Comparison of ENCODE assay signal across 8 mouse cellular contexts in genomic region chr11:97101722-97102121, GRCm38 (mm10). TPM values are rescaled to one million over a fixed set of nuclear protein-coding genes. Genes with fewer than 3 reads are reported as not detected.
DNase-seq lines count a peak whose midpoint lies in the region; ATAC-seq lines count a peak whose summit lies in the region.

No protein-coding gene starts in this region.

- no peak overlapping the region for H3K27ac ChIP-seq in forebrain, embryonic 11.5 days (ENCODE audit: low read depth, low read length)
- no peak overlapping the region for H3K27ac ChIP-seq in forebrain, embryonic 15.5 days (replicated peaks)

- H3K4me1 ChIP-seq in forebrain, embryonic 11.5 days (replicated peaks; ENCODE audit: control insufficient read depth, insufficient read depth, low read length): no peaks in the 10 kb centered on the region
- no peaks in the 10 kb centered on the region for H3K4me1 ChIP-seq in forebrain, embryonic 15.5 days
- H3K4me1 ChIP-seq in megakaryocyte, embryonic 14.5 days: peaks cover 30% of the 10 kb centered on the region

- no peak overlapping the region for H3K9ac ChIP-seq in forebrain, embryonic 11.5 days (ENCODE audit: low read length)
- no peak overlapping the region for H3K9ac ChIP-seq in forebrain, embryonic 15.5 days (replicated peaks)

- DNase-seq in forebrain, embryonic 11.5 days (ENCODE audit: low spot score): peak; percentile 83
- DNase-seq in brain, adult 2 months (ENCODE audit: low read depth, low spot score): peak; percentile 55
- peak; percentile 83 for DNase-seq in kidney, postnatal 10 days
- DNase-seq in testis, postnatal 10 days (ENCODE audit: low spot score): peak; percentile 89

- no peak overlapping the region for H3K4me3 ChIP-seq in forebrain, embryonic 11.5 days (ENCODE audit: low read depth, low read length)
- no peak overlapping the region for H3K4me3 ChIP-seq in forebrain, embryonic 15.5 days
- H3K4me3 ChIP-seq in megakaryocyte, embryonic 14.5 days (replicated peaks): peak overlapping the region; percentile 82

- WGBS in forebrain, embryonic 11.5 days: 20% methylated on average over 9 of the region's 9 CpGs
- WGBS in forebrain, embryonic 15.5 days: 22% methylated on average over 9 of the region's 9 CpGs

- ATAC-seq in forebrain, embryonic 11.5 days (replicated peaks; ENCODE audit: low FRiP score): no peak
- no peak for ATAC-seq in forebrain, embryonic 15.5 days (replicated peaks)
- ATAC-seq in CD4-positive, CD25-positive, alpha-beta regulatory T cell, adult 4 months: peak; percentile 75
- peak; percentile 80 for ATAC-seq in erythroblast, adult 5-6 weeks (replicated peaks; ENCODE audit: low FRiP score, poor library complexity, severe bottlenecking)

- H3K9me3 ChIP-seq in forebrain, embryonic 11.5 days (ENCODE audit: control insufficient read depth, low read length): no peaks in the 10 kb centered on the region
- H3K9me3 ChIP-seq in forebrain, embryonic 15.5 days: no peaks in the 10 kb centered on the region
- no peaks in the 10 kb centered on the region for H3K9me3 ChIP-seq in megakaryocyte, embryonic 14.5 days

- H3K27me3 ChIP-seq in forebrain, embryonic 11.5 days (ENCODE audit: control insufficient read depth, insufficient read depth, low read length): peaks cover 10% of the 10 kb centered on the region
- peaks cover 20% of the 10 kb centered on the region; the same call in 1 of the 2 replicates for H3K27me3 ChIP-seq in forebrain, embryonic 15.5 days
- H3K27me3 ChIP-seq in megakaryocyte, embryonic 14.5 days (replicated peaks): peaks cover 77% of the 10 kb centered on the region

- H3K4me2 ChIP-seq in forebrain, embryonic 11.5 days (ENCODE audit: low read depth, low read length, severe bottlenecking): no peak overlapping the region
- no peak overlapping the region for H3K4me2 ChIP-seq in forebrain, embryonic 15.5 days (replicated peaks)

- no peaks in the 10 kb centered on the region for H3K36me3 ChIP-seq in forebrain, embryonic 11.5 days (ENCODE audit: control insufficient read depth, insufficient read depth, low read length)
- no peaks in the 10 kb centered on the region for H3K36me3 ChIP-seq in forebrain, embryonic 15.5 days
- H3K36me3 ChIP-seq in megakaryocyte, embryonic 14.5 days (replicated peaks; ENCODE audit: low read length): no peaks in the 10 kb centered on the region

RNA-seq across cellular contexts. Expression of gene Tbx21, which starts 13.4 kb away (rescaled TPM):
- polyA plus RNA-seq in forebrain, embryonic 11.5 days (2014; fragmentation: Nextera tagmentation; extraction: Ambion mirVana): 0.17 and 0.21 TPM in 2 replicates
- polyA plus RNA-seq in forebrain, embryonic 15.5 days (2015; fragmentation: Nextera tagmentation; extraction: Ambion mirVana): 0.22 and 0.42 TPM in 2 replicates
- 1 to 10 TPM; 2.2 TPM for polyA plus RNA-seq in CD4-positive, CD25-positive, alpha-beta regulatory T cell, adult 4 months (2017; shearing (Covaris generic))
- not detected in 2 replicates for total RNA-seq in erythroblast, adult 5-6 weeks (2015; ENCODE audit: low replicate concordance)
- total RNA-seq in erythroblast, adult 5-6 weeks (2017; ENCODE audit: low replicate concordance): not detected in 2 replicates
- 0.09 and 1.6 TPM in 2 replicates for polyA plus RNA-seq in megakaryocyte, embryonic 14.5 days (2012; ENCODE audit: insufficient read depth, low replicate concordance)

RNA-seq across cellular contexts. Expression of gene Tbkbp1, which starts 49.6 kb away (rescaled TPM):
- 5.4 and 6.7 TPM in 2 replicates for polyA plus RNA-seq in forebrain, embryonic 11.5 days (2014; fragmentation: Nextera tagmentation; extraction: Ambion mirVana)
- 6.2 and 7.6 TPM in 2 replicates for polyA plus RNA-seq in forebrain, embryonic 15.5 days (2015; fragmentation: Nextera tagmentation; extraction: Ambion mirVana)
- under 1 TPM in 1 of 2 experiments, not detected in 1; 0.09 TPM for polyA plus RNA-seq in CD4-positive, CD25-positive, alpha-beta regulatory T cell, adult 4 months (2017; shearing (Covaris generic))
- 0.96 and 2.7 TPM in 2 replicates for total RNA-seq in erythroblast, adult 5-6 weeks (2015; ENCODE audit: low replicate concordance)
- 0.70 and 6.3 TPM in 2 replicates for total RNA-seq in erythroblast, adult 5-6 weeks (2017; ENCODE audit: low replicate concordance)
- 99.9 and 349 TPM in 2 replicates for polyA plus RNA-seq in megakaryocyte, embryonic 14.5 days (2012; ENCODE audit: insufficient read depth, low replicate concordance)

RNA-seq across cellular contexts. Expression of gene Osbpl7, which starts 51.3 kb away (rescaled TPM):
- polyA plus RNA-seq in forebrain, embryonic 11.5 days (2014; fragmentation: Nextera tagmentation; extraction: Ambion mirVana): 6.7 and 7.7 TPM in 2 replicates
- 10.2 and 10.5 TPM in 2 replicates for polyA plus RNA-seq in forebrain, embryonic 15.5 days (2015; fragmentation: Nextera tagmentation; extraction: Ambion mirVana)
- 10 to 100 TPM; 24.9 to 46.4 TPM for polyA plus RNA-seq in CD4-positive, CD25-positive, alpha-beta regulatory T cell, adult 4 months (2017; shearing (Covaris generic))
- 5.6 and 7.3 TPM in 2 replicates for total RNA-seq in erythroblast, adult 5-6 weeks (2015; ENCODE audit: low replicate concordance)
- 2.1 and 5.7 TPM in 2 replicates for total RNA-seq in erythroblast, adult 5-6 weeks (2017; ENCODE audit: low replicate concordance)
- 9.7 and 13.2 TPM in 2 replicates for polyA plus RNA-seq in megakaryocyte, embryonic 14.5 days (2012; ENCODE audit: insufficient read depth, low replicate concordance)

Comparison
In these comparisons a context has a peak if more than half of its experiments do, and no peak if none do; other contexts are left out.
1. ATAC-seq: peak in CD4-positive, CD25-positive, alpha-beta regulatory T cell, adult 4 months (single experiment) and erythroblast, adult 5-6 weeks (single experiment); none in forebrain, embryonic 11.5 days (single experiment) and forebrain, embryonic 15.5 days (single experiment).
2. RNA of gene Tbkbp1, which starts 49.6 kb away (polyA plus RNA-seq): 99.9 to 349 TPM in megakaryocyte, embryonic 14.5 days; 6.2 to 7.6 TPM in forebrain, embryonic 15.5 days, 5.4 to 6.7 TPM in forebrain, embryonic 11.5 days and 0.09 TPM in CD4-positive, CD25-positive, alpha-beta regulatory T cell, adult 4 months; every median in the first group is over 10 times any median in the second.
3. Peak in every context shown above with its lines, with median percentiles within 50 percentile points of each other: DNase-seq.